Mouse (Mus musculus): ENCODE data around the gene Slc24a3.

The Slc24a3 gene

GRCm38 (mm10) chr2:145610796-145611705, 443.5 kb downstream of the Slc24a3 start:
- in situ Hi-C loops (cut with MboI, MseI): no loop called here

GRCm38 (mm10) chr2:145612937-145613336, 445.4 kb downstream of the Slc24a3 start:
- in situ Hi-C loops (cut with MboI, MseI): no loop called here

DNA sequence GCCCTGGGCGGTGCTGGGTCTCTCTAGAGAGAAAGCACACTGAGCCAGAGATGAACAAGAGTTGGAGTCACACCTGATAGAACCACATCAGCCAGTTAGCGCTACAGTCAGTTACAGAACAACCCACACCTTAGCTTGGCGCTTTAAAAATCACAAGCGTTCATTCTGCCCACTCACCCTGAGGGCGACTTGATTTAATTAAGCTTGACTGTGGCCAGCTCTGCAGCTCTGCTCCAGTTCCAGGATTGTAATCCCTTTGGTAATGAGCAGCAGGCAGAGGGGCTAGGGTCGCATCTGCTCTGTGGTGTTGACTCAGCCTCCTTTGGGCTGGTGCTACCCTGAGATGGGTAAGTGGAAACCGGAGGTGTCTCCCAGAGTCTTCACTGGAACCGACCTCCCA, 446.2 kb downstream of the Slc24a3 start:
- in situ Hi-C loops (cut with MboI, MseI): no loop called here

DNA sequence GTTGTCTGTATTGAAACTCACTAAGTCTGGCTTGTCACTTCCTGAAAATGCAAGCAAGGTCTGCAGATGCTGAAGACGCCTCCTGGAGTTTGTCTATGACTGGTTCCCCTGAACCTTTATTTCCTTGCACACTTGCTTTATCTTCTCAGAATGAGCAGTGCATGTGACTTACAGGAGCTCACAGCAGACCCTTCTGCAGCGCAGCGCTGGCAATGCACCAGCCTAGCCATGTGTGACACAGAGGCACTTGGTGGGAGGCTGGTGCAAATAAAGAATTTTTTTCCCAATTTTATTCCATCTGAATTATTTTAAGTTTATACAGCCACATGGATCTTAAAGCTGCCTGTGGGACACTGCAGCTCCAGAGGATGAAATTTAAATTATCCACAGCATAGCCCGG, 452.1 kb downstream of the Slc24a3 start:
- in situ Hi-C loops (cut with MboI, MseI): no loop called here

DNA sequence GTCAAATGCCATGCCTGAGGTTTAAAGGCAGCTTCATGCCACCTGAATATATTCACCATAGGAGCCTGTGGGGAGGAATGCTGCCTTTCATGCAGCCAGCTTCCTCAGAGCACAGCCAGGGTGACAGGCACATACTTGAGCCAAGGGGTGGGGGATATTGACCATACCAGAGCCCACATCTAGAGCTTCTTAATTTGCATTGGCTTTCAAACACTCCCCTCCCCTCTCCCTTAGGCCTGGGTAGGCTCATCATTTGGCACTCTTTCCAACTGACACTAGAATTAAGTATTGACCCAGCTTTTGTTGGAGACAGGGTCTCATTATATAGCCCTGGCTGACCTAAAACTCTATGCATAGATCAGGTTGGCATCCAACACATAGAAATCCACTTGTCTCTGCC, 453.2 kb downstream of the Slc24a3 start:
- in situ Hi-C loops (cut with MboI, MseI): no loop called here

- in situ Hi-C loops (cut with MboI, MseI): no loop called here
These were observed 453.6 kb downstream of the Slc24a3 start for GRCm38 (mm10) chr2:145621119-145621518.

DNA sequence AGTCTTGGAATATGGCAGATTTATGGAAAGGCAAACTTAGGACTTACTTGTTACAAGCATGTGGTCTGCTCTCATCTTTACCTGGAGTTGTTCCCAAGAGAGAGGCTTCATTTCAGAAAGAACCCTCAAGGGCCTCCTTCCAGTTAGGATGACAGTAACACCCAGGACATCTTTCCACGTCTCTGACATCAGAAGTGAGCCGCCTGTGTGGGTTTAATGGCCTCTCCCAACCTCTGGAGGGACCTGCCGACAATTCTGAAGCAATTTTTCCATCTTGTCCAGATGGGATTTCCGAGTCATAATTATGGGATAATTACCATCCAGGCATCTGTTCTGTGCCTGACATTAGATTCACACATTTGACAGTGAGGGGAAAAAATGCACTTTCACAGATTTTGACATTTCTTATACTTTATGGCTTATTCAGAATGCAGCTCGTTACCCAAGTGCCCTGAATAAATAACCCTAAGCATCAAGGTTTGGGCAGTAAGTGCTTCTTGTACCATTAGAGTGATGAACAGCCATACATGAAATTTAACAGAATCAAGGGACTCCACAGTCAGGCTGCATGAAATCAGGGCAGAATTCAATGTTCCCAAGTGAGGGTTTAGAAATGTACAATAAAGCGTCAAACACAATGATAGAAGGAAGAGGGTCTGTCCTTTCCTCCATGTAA, 463.7 kb downstream of the Slc24a3 start:
- in situ Hi-C loops (cut with MboI, MseI): no loop called here

GRCm38 (mm10) chr2:145631799-145632174, 464.2 kb downstream of the Slc24a3 start:
- in situ Hi-C loops (cut with MboI, MseI): no loop called here

- in situ Hi-C loops (cut with MboI, MseI): no loop called here
These were observed 466.3 kb downstream of the Slc24a3 start for GRCm38 (mm10) chr2:145633811-145634210.

DNA sequence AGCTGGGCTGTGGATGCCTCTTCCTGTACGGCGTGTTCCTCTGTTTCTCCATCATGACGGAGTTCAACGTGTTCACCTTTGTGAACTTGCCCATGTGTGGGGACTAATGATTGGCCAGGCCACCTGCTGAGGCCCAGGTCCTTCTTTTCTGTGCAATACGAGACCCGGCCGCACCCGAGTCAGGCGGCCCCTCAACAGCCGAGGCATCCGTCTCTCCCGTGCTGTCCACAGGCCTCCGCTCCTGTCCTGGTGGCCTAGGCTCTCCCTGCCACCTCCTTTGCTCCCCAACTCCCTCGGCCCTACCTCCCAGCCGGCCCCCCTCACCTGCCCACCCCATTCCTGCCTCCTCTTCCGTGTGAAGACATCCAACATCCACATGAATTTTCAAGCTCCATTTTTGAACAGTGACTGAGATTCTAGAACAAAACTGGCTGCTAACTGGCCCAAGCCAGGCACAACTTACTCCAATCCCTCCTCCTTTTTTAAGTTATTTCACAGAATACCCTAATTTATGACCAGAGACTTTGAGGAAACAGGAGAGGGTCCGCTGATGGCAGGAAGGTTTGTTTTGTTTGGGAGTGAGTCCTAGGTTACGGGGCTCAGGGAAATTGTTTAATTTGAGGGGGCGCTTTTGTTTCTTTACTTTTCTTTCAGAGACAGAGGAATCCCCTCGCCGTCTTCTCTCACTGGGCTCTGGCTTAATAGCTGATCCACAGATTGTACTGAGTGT, 472.9 kb downstream of the Slc24a3 start:
- in situ Hi-C loops (cut with MboI, MseI): loop anchor here in 1 of 2 experiments (10.0 kb wide), 1 partner anchor 1536 kb away; no protein-coding TSS in a partner anchor

- in situ Hi-C loops (cut with MboI, MseI): no loop called here
These were observed 487.9 kb downstream of the Slc24a3 start for GRCm38 (mm10) chr2:145655373-145655960.

- in situ Hi-C loops (cut with MboI, MseI): no loop called here
These were observed 488.6 kb downstream of the Slc24a3 start for GRCm38 (mm10) chr2:145656121-145656520.

- in situ Hi-C loops (cut with MboI, MseI): no loop called here
These were observed 489.2 kb downstream of the Slc24a3 start for GRCm38 (mm10) chr2:145656716-145657115.

DNA sequence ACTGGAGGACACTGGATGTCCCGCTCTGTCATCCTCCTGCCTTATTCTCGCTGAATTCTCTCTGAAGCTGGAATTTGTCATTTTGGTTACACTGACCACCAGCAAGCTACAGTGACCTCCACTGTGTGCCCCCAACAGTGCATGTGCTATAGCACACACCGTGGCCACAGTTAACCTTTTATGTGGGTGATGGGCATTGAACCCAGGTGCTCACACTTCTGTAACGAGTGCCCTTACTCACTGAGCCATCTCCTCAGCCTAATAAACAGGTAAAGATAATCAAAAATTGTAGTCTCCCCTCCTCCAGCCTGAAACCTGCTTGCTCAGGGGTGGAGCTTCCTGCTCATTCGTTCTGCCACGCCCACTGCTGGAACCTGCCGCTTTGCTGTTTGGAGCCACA, 493.7 kb downstream of the Slc24a3 start:
- in situ Hi-C loops (cut with MboI, MseI): no loop called here

DNA sequence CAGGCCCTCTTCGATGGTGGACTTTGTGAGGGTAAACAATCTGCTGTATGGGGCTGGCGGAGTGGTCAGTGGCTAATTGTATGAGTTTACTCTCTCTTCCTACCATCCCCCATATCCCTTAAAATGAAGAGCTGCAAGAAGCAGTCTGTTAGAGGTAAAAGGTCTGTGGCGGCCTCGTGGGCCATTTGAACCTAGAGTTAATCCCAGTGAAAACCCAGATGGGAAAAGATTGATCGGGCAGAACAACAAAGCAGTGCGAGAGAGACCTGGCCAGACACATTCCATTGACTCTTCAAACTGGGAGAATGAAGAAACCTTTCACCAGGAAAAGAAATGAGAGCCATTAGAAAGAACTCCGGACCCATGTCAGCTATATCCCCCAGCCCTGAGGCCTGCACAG, 496.3 kb downstream of the Slc24a3 start:
- in situ Hi-C loops (cut with MboI, MseI): no loop called here

- in situ Hi-C loops (cut with MboI, MseI): no loop called here
These were observed 496.8 kb downstream of the Slc24a3 start for GRCm38 (mm10) chr2:145664311-145664710.

- in situ Hi-C loops (cut with MboI, MseI): no loop called here
These were observed 500.6 kb downstream of the Slc24a3 start for GRCm38 (mm10) chr2:145668135-145668534.

DNA sequence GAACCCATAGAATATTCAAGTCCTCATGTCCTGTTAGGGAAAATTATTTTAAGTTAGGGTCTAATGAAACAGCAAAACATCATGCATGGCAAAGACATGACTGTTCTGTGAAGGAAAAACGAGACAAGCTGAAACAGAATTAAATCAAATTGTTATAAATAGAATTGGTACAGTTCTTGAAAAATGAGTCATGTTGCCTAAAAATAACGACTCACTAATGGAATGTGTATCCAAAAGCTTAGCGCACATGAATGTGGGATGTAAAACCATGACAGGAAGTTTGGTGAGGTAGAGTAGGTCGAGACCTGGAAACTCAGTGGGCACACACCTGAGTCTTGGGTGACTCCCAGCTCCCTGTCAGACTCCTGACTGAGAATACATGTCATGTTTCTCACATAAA, 502.6 kb downstream of the Slc24a3 start:
- in situ Hi-C loops (cut with MboI, MseI): no loop called here

DNA sequence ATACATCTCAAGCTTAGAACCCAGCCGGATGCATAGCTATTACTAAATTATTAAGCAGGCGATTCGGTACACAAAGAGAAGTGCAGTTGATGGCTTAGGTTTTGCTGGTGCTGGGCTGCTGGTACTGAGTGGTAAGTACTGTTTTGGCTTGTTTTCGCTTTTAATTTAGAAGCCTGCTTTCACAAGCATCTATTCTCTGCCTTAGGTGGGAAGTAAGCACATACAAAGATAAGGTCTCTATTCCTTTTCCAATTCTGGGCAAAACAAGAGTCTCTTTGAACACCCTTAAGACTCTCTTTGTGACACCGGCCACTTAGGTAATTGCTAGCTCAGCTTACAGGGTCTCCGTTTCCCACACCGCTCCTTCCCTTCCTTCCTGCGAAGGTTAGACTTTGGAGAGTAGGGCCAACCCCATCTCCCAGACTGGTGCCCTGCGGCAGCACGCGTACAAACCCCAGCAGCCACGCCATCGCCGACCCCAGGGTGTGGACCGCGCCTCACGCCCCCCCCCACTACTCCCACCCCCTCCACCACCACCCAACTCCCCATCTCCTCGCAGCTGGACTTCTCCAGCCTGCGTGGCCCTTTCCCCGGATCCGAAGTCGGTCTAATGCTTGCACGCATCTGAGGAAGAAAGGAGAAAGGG, 507.1 kb downstream of the Slc24a3 start:
- in situ Hi-C loops (cut with MboI, MseI): no loop called here

DNA sequence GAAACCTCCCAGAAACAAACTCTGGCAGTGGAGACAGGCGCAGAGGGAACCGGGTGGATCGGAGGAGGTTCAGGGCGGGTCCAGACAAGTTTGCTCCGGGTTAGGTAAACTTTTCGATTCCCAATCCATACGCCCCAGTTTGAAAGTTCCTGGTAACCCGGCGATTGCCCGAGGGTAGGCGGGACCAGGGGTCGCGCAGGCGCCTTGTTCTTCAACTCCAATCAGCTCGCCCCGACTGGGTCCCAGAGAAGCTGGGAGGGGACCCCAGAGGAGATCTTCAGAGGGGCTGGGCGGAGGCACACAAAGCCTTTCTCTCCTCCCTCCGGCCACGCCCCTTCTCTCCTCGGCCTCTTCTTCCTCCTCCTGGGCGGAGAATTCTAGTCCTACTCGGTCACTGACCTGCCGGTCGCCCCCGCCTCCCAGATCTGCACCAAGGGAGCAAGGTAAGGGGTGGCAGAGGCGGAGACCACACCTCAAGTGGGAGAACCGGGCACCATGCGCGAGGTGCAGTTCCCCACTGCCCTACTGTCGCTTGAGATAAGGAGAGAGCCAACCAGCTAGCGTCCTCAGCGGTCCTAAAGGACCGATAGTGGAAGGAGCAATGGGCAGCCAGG, 507.7 kb downstream of the Slc24a3 start, which contains the start of gene Rin2:
Gene Rin2 (plus strand): TSS at position 74 of the 614 bp plus-strand sequence.
- in situ Hi-C loops (cut with MboI, MseI): no loop called here
